9 mouse cellular contexts compared by ENCODE assay signal in genomic region chr3:153655071-153655470, GRCm38 (mm10).
DNase-seq lines count a peak whose midpoint lies in the region.
"Had no signal": no experiment of that assay in that cellular context is flagged by ENCODE, and none has a peak within 500 bp of the region (broad histone marks: within the 10 kb centered on the region; RNA-seq: fewer than 3 reads in every experiment).

No protein-coding gene starts in this region.

- no peaks in the 10 kb centered on the region for H3K36me3 ChIP-seq in splenic B cell, adult 2 months (ENCODE audit: control insufficient read depth, insufficient read depth, low read length, poor library complexity, severe bottlenecking)
- H3K36me3 ChIP-seq: liver, embryonic 15.5 days had no signal

- no peaks in the 10 kb centered on the region for H3K27me3 ChIP-seq in splenic B cell, adult 2 months (ENCODE audit: control insufficient read depth, insufficient read depth, low read length, poor library complexity, severe bottlenecking)
- H3K27me3 ChIP-seq: liver, embryonic 15.5 days had no signal

- peak; percentile 46 for DNase-seq in heart, adult 8-10 months (ENCODE audit: low spot score)
- no peak for DNase-seq in heart, adult 11 months
- DNase-seq in Muller cell, postnatal 12 days (ENCODE audit: inconsistent ontology term) = peak; percentile 71
- peak; percentile 68 to 82 for DNase-seq in cerebellum, postnatal 25 days
- peak; percentile 69 to 70 for DNase-seq in frontal cortex, postnatal 25 days (ENCODE audit: low spot score in 2 of 2)
- peak; percentile 92 for DNase-seq in layer of hippocampus, adult 9-10 months (ENCODE audit: low spot score)
- peak; percentile 48 for DNase-seq in lung, postnatal 25 days (ENCODE audit: low spot score)
- peak; percentile 59 for DNase-seq in splenic B cell, adult 2 months (ENCODE audit: low read depth, low spot score)
